Mouse (Mus musculus): ENCODE measurements around the gene Lrguk. TPM values are rescaled to one million over a fixed set of nuclear protein-coding genes. Genes with fewer than 3 reads are reported as not detected.

Lrguk gene
- total and polyA plus RNA-seq, 2 experiments from 2014 or later = 0.19 TPM; not detected in 1

DNA sequence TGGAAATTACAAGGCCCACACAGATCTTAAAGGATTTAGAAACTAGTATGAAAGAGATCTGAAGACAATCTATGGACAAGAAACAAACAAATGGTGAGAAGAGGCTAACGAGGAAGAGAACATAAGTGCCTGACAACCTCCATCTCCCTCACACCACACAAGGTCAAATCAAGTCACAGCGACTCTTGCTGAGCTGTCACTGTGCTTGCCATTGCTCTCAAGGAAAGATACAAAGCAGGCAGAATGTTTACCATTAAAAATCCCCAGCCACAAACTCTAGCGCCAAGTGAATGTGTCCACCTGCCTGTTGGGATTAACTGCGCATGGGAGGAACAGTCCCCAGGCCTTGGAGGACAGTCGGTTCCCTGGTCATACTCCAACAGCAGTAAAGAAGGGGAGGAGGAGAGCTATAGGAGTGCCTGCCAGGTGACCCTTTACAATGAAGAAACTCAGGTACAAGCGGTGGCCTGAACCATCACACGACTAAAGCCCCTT, 131.6 kb downstream of the Lrguk start:
- Histone ChIP-seq H3K27ac (ENCODE audit: low read depth) (no peak overlapping the region), H3K9me3 (replicated peaks; ENCODE audit: control insufficient read depth, low read length) (no peaks in the 10 kb centered on the region), H3K9ac (replicated peaks; ENCODE audit: low read depth, low read length) (no peak overlapping the region), H3K27me3 (ENCODE audit: control insufficient read depth, insufficient read depth, low read length) (no peaks in the 10 kb centered on the region), H3K4me3 (ENCODE audit: low read depth, low read length) (no peak overlapping the region), H3K4me2 (ENCODE audit: low read depth, low read length) (no peak overlapping the region), H3K4me1 (ENCODE audit: control insufficient read depth, insufficient read depth) (0 out of 2 replicates have a peak, but pooled peaks cover under 1% of the 10 kb centered on the region), H3K36me3 (replicated peaks; ENCODE audit: control insufficient read depth, insufficient read depth, low read length) (peaks cover 66% of the 10 kb centered on the region)
- DNase-seq (ENCODE audit: low spot score) = no peak
- TF ChIP-seq CTCF (IDR thresholded peaks at IDR 0.05; ENCODE audit: low read depth) (no peak), EP300 (IDR thresholded peaks at IDR 0.05; ENCODE audit: low read depth) (no peak)
- 78% methylated on average over 7 of the region's 7 CpGs for WGBS
- no peak for ATAC-seq (ENCODE audit: insufficient read depth, low read depth)

DNA sequence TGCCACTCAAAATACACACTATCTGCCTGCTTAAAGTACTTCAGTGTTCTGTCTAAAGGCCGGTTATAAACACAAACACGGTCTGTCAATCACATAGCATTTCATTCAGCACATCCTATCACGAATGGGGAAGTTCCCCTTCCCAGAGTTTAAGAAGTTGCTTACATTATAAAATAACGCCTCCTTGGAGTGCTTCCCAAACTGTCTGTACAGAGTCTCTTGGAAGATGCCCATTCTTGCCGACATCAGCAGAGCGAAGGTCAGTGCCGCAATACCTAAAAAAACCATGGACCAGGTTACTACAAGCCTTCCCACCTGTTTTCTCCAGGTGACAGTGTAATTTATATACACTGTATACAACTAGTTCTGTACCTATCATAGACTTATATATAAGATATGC, 132.3 kb downstream of the Lrguk start:
- Histone ChIP-seq H3K4me2 (ENCODE audit: low read depth, low read length) (no peak overlapping the region), H3K27me3 (ENCODE audit: control insufficient read depth, insufficient read depth, low read length) (no peaks in the 10 kb centered on the region), H3K36me3 (replicated peaks; ENCODE audit: control insufficient read depth, insufficient read depth, low read length) (peaks cover 71% of the 10 kb centered on the region), H3K4me3 (ENCODE audit: low read depth, low read length) (no peak overlapping the region), H3K4me1 (ENCODE audit: control insufficient read depth, insufficient read depth) (no peaks in the 10 kb centered on the region), H3K9me3 (replicated peaks; ENCODE audit: control insufficient read depth, low read length) (no peaks in the 10 kb centered on the region), H3K9ac (replicated peaks; ENCODE audit: low read depth, low read length) (no peak overlapping the region), H3K27ac (ENCODE audit: low read depth) (no peak overlapping the region)
- DNase-seq (ENCODE audit: low spot score) (no peak), ATAC-seq (ENCODE audit: insufficient read depth, low read depth) (no peak)
- TF ChIP-seq CTCF (IDR thresholded peaks at IDR 0.05; ENCODE audit: low read depth) = no peak
- TF ChIP-seq EP300 (IDR thresholded peaks at IDR 0.05; ENCODE audit: low read depth) = no peak
- WGBS = 88% methylated on average over 7 of the region's 7 CpGs

DNA sequence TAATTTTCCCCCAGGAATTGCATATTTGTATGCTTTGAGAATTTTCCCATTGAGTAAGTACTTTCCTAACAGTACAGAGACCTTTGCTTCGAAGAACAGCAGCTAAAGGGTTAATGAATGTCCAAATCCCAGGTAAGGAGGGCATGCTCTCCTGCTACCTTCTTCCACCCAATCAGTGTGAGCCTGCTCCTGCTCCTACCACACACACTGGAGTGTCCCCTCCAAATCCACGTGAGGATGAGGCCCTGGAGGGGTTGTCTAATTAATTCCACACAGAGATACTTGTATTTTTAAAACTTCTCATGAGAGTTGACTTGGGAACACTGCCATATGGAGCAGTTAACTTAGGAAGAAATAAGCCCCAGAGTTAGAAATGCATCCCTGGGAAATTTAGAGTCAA, 133.4 kb downstream of the Lrguk start:
- DNase-seq (ENCODE audit: low spot score) (no peak), ATAC-seq (ENCODE audit: insufficient read depth, low read depth) (no peak)
- Histone ChIP-seq H3K27ac (ENCODE audit: low read depth) (no peak overlapping the region), H3K4me3 (ENCODE audit: low read depth, low read length) (no peak overlapping the region), H3K9ac (replicated peaks; ENCODE audit: low read depth, low read length) (no peak overlapping the region), H3K9me3 (replicated peaks; ENCODE audit: control insufficient read depth, low read length) (no peaks in the 10 kb centered on the region), H3K36me3 (replicated peaks; ENCODE audit: control insufficient read depth, insufficient read depth, low read length) (peaks cover 72% of the 10 kb centered on the region), H3K4me1 (ENCODE audit: control insufficient read depth, insufficient read depth) (no peaks in the 10 kb centered on the region), H3K4me2 (ENCODE audit: low read depth, low read length) (no peak overlapping the region), H3K27me3 (ENCODE audit: control insufficient read depth, insufficient read depth, low read length) (no peaks in the 10 kb centered on the region)
- no peak for TF ChIP-seq CTCF (IDR thresholded peaks at IDR 0.05; ENCODE audit: low read depth)
- TF ChIP-seq EP300 (IDR thresholded peaks at IDR 0.05; ENCODE audit: low read depth) = no peak
- 75% methylated on average over 2 of the region's 2 CpGs for WGBS

DNA sequence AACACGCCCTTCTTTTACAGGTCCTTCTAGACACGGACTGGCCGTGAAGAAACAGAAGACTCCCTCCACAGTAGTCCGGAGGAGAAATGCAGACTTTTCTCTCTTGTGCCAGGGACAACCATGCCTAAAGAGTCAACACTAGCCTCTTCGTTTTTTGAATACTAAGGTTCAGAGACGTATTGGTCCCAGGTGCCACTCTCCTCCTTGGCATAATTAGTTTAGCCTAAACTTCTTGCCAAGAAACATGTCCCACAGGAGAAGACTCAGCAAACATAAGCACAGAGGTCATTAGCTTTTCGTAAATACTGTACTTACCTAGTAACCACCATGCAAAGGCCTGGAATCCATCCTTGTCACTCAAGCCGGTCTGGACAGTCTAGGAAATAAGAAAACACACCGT, 133.8 kb downstream of the Lrguk start:
- no peak overlapping the region for H3K4me2 ChIP-seq (ENCODE audit: low read depth, low read length)
- no peak for DNase-seq (ENCODE audit: low spot score)
- no peaks in the 10 kb centered on the region for H3K4me1 ChIP-seq (ENCODE audit: control insufficient read depth, insufficient read depth)
- 74% methylated on average over 9 of the region's 9 CpGs for WGBS
- no peak overlapping the region for H3K27ac ChIP-seq (ENCODE audit: low read depth)
- no peak overlapping the region for H3K9ac ChIP-seq (replicated peaks; ENCODE audit: low read depth, low read length)
- no peak for TF ChIP-seq CTCF (IDR thresholded peaks at IDR 0.05; ENCODE audit: low read depth)
- H3K9me3 ChIP-seq (replicated peaks; ENCODE audit: control insufficient read depth, low read length) = no peaks in the 10 kb centered on the region
- no peak overlapping the region for H3K4me3 ChIP-seq (ENCODE audit: low read depth, low read length)
- H3K36me3 ChIP-seq (replicated peaks; ENCODE audit: control insufficient read depth, insufficient read depth, low read length) = peaks cover 68% of the 10 kb centered on the region
- ATAC-seq (ENCODE audit: insufficient read depth, low read depth) = no peak
- no peaks in the 10 kb centered on the region for H3K27me3 ChIP-seq (ENCODE audit: control insufficient read depth, insufficient read depth, low read length)

DNA sequence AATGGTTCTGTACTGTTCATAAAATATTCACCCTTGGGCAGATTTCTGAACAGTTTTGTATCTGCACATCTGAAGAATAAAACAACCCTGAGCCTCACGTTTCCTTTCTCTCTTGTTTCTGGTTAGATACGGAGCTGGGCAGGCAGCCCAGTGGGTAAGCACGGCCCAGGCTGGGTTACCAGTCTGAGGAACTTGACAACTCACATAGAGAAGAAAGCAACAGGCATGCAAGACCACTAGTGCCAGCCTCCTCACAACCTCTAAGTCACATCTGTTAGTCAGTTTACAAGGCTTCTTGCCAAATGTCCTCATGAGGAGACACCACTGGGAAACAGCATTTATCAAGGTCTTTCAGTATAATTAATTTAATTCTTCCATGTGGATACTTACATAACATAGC, 139.6 kb downstream of the Lrguk start:
- Histone ChIP-seq H3K9ac (replicated peaks; ENCODE audit: low read depth, low read length) (no peak overlapping the region), H3K36me3 (replicated peaks; ENCODE audit: control insufficient read depth, insufficient read depth, low read length) (peaks cover 43% of the 10 kb centered on the region), H3K9me3 (replicated peaks; ENCODE audit: control insufficient read depth, low read length) (no peaks in the 10 kb centered on the region), H3K4me3 (ENCODE audit: low read depth, low read length) (no peak overlapping the region), H3K27me3 (ENCODE audit: control insufficient read depth, insufficient read depth, low read length) (no peaks in the 10 kb centered on the region), H3K4me1 (ENCODE audit: control insufficient read depth, insufficient read depth) (peaks cover 18% of the 10 kb centered on the region), H3K27ac (ENCODE audit: low read depth) (no peak overlapping the region), H3K4me2 (ENCODE audit: low read depth, low read length) (no peak overlapping the region)
- ATAC-seq (ENCODE audit: insufficient read depth, low read depth) (no peak), DNase-seq (ENCODE audit: low spot score) (no peak)
- TF ChIP-seq CTCF (IDR thresholded peaks at IDR 0.05; ENCODE audit: low read depth) (no peak), EP300 (IDR thresholded peaks at IDR 0.05; ENCODE audit: low read depth) (no peak)
- WGBS = 62% methylated on average over 3 of the region's 3 CpGs

DNA sequence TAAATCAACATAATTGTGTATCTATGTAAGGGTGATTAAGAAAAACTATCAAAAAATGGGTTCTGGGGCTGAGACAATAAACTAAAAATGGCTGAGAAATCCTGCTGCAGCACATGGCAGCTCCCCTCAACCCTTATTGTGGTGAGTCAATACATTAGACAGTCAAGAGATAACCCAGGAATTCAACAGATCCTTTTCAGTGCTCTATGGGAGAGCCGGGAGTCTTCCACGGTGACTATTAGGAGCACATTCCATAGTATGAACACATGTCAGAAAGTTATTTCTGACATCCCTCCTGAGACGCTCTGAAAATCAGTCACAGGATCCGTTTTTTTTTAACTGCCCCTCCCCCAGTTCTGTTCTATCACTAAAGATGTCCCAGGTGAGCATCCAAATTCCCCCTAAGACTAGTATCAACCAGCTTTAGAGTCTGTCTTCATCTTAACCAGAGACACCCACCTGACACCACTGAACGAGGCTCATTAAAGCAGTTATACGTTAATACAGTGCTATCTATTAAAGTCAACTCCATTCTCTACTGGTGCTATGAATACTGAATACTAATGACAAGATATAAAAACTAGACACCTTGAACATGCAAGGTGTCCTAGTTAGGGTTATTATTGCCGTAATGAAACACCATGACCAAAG, 141.7 kb downstream of the Lrguk start:
- no peak overlapping the region for H3K4me2 ChIP-seq (ENCODE audit: low read depth, low read length)
- peaks cover 29% of the 10 kb centered on the region for H3K36me3 ChIP-seq (replicated peaks; ENCODE audit: control insufficient read depth, insufficient read depth, low read length)
- no peak overlapping the region for H3K9ac ChIP-seq (replicated peaks; ENCODE audit: low read depth, low read length)
- H3K4me1 ChIP-seq (ENCODE audit: control insufficient read depth, insufficient read depth) = peaks cover 23% of the 10 kb centered on the region
- H3K27ac ChIP-seq (ENCODE audit: low read depth) = no peak overlapping the region
- no peak overlapping the region for H3K4me3 ChIP-seq (ENCODE audit: low read depth, low read length)
- H3K9me3 ChIP-seq (replicated peaks; ENCODE audit: control insufficient read depth, low read length) = no peaks in the 10 kb centered on the region
- H3K27me3 ChIP-seq (ENCODE audit: control insufficient read depth, insufficient read depth, low read length) = no peaks in the 10 kb centered on the region
- DNase-seq (ENCODE audit: low spot score) = no peak
- TF ChIP-seq EP300 (IDR thresholded peaks at IDR 0.05; ENCODE audit: low read depth) (no peak), CTCF (IDR thresholded peaks at IDR 0.05; ENCODE audit: low read depth) (no peak)
- 37% methylated on average over 7 of the region's 7 CpGs for WGBS
- no peak for ATAC-seq (ENCODE audit: insufficient read depth, low read depth)
